Mouse (Mus musculus): ENCODE measurements around the gene Pum1. TPM values are rescaled to one million over a fixed set of nuclear protein-coding genes. Genes with fewer than 3 reads are reported as not detected.

Pum1 gene
- polyA plus RNA-seq, 1 experiment, result 26.2 TPM

GRCm38 (mm10) chr4:130813958-130814357 lies 150.8 kb downstream of the Pum1 start:
- H3K79me3 ChIP-seq (ENCODE audit: low read depth), result peaks cover 8% of the 10 kb centered on the region
- no peak for TF ChIP-seq MYOD1 (IDR thresholded peaks at IDR 0.05; ENCODE audit: control insufficient read depth, insufficient read length, low read depth)
- TF ChIP-seq CTCF (IDR thresholded peaks at IDR 0.05; ENCODE audit: control insufficient read depth, insufficient read depth, insufficient read length), result no peak
- no peak for TF ChIP-seq USF1 (IDR thresholded peaks at IDR 0.05; ENCODE audit: low read depth)
- TF ChIP-seq CEBPB (IDR thresholded peaks at IDR 0.05; ENCODE audit: low read depth), result no peak
- no peak for TF ChIP-seq MAX (IDR thresholded peaks at IDR 0.05)
- no peak for TF ChIP-seq MYOG (IDR thresholded peaks at IDR 0.05; ENCODE audit: control insufficient read depth, extremely low read depth, insufficient read length)
- TF ChIP-seq FOSL1 (IDR thresholded peaks at IDR 0.05; ENCODE audit: insufficient read depth, low read length, poor library complexity, severe bottlenecking), result no peak
- no peaks in the 10 kb centered on the region for H3K27me3 ChIP-seq (ENCODE audit: control insufficient read depth, insufficient read depth, insufficient read length)
- H3K4me3 ChIP-seq (ENCODE audit: insufficient read depth, poor library complexity, severe bottlenecking), result no peak overlapping the region
- H3ac ChIP-seq (ENCODE audit: control insufficient read depth, insufficient read length, low read depth), result no peak overlapping the region
- peaks cover 57% of the 10 kb centered on the region for H3K79me2 ChIP-seq (ENCODE audit: control insufficient read depth, insufficient read depth)
- no peaks in the 10 kb centered on the region for H3K36me3 ChIP-seq (ENCODE audit: control insufficient read depth, insufficient read depth)

GRCm38 (mm10) chr4:130814742-130815330 lies 151.7 kb downstream of the Pum1 start:
- Histone ChIP-seq H3K79me2 (ENCODE audit: control insufficient read depth, insufficient read depth) (peaks cover 48% of the 10 kb centered on the region), H3K79me3 (ENCODE audit: low read depth) (peaks cover 8% of the 10 kb centered on the region), H3K4me3 (ENCODE audit: insufficient read depth, poor library complexity, severe bottlenecking) (no peak overlapping the region), H3ac (ENCODE audit: control insufficient read depth, insufficient read length, low read depth) (no peak overlapping the region), H3K36me3 (ENCODE audit: control insufficient read depth, insufficient read depth) (no peaks in the 10 kb centered on the region), H3K27me3 (ENCODE audit: control insufficient read depth, insufficient read depth, insufficient read length) (no peaks in the 10 kb centered on the region)
- TF ChIP-seq MYOD1 (IDR thresholded peaks at IDR 0.05; ENCODE audit: control insufficient read depth, insufficient read length, low read depth) (peak; percentile 47), MYOG (IDR thresholded peaks at IDR 0.05; ENCODE audit: control insufficient read depth, extremely low read depth, insufficient read length) (no peak), FOSL1 (IDR thresholded peaks at IDR 0.05; ENCODE audit: insufficient read depth, low read length, poor library complexity, severe bottlenecking) (peak; percentile 9)

- H3K36me3 ChIP-seq (ENCODE audit: control insufficient read depth, insufficient read depth), result peaks cover 3% of the 10 kb centered on the region
- H3K27me3 ChIP-seq (ENCODE audit: control insufficient read depth, insufficient read depth, insufficient read length), result no peaks in the 10 kb centered on the region
- no peak overlapping the region for H3K4me3 ChIP-seq (ENCODE audit: insufficient read depth, poor library complexity, severe bottlenecking)
- no peak for TF ChIP-seq MYOG (IDR thresholded peaks at IDR 0.05; ENCODE audit: control insufficient read depth, extremely low read depth, insufficient read length)
- no peak for TF ChIP-seq CTCF (IDR thresholded peaks at IDR 0.05; ENCODE audit: control insufficient read depth, insufficient read depth, insufficient read length)
- no peak for TF ChIP-seq CEBPB (IDR thresholded peaks at IDR 0.05; ENCODE audit: low read depth)
- H3K79me3 ChIP-seq (ENCODE audit: low read depth), result peaks cover 6% of the 10 kb centered on the region
- H3K79me2 ChIP-seq (ENCODE audit: control insufficient read depth, insufficient read depth), result peaks cover 39% of the 10 kb centered on the region
- H3ac ChIP-seq (ENCODE audit: control insufficient read depth, insufficient read length, low read depth), result no peak overlapping the region
Observed at GRCm38 (mm10) chr4:130815860-130816259, 152.7 kb downstream of the Pum1 start.

- Histone ChIP-seq H3K36me3 (ENCODE audit: control insufficient read depth, insufficient read depth) (peaks cover 3% of the 10 kb centered on the region), H3K79me3 (ENCODE audit: low read depth) (peaks cover 2% of the 10 kb centered on the region), H3K79me2 (ENCODE audit: control insufficient read depth, insufficient read depth) (peaks cover 13% of the 10 kb centered on the region), H3K4me3 (ENCODE audit: insufficient read depth, poor library complexity, severe bottlenecking) (no peak overlapping the region), H3K27me3 (ENCODE audit: control insufficient read depth, insufficient read depth, insufficient read length) (no peaks in the 10 kb centered on the region), H3ac (ENCODE audit: control insufficient read depth, insufficient read length, low read depth) (no peak overlapping the region)
- TF ChIP-seq CEBPB (IDR thresholded peaks at IDR 0.05; ENCODE audit: low read depth) (no peak), FOSL1 (IDR thresholded peaks at IDR 0.05; ENCODE audit: insufficient read depth, low read length, poor library complexity, severe bottlenecking) (no peak), CTCF (IDR thresholded peaks at IDR 0.05; ENCODE audit: control insufficient read depth, insufficient read depth, insufficient read length) (no peak), MYOD1 (IDR thresholded peaks at IDR 0.05; ENCODE audit: control insufficient read depth, insufficient read length, low read depth) (no peak), USF1 (IDR thresholded peaks at IDR 0.05; ENCODE audit: low read depth) (no peak), MYOG (IDR thresholded peaks at IDR 0.05; ENCODE audit: control insufficient read depth, extremely low read depth, insufficient read length) (no peak), MAX (IDR thresholded peaks at IDR 0.05) (no peak)
Observed at GRCm38 (mm10) chr4:130819806-130820205, 156.7 kb downstream of the Pum1 start.

- H3K4me3 ChIP-seq (ENCODE audit: insufficient read depth, poor library complexity, severe bottlenecking), result no peak overlapping the region
- H3ac ChIP-seq (ENCODE audit: control insufficient read depth, insufficient read length, low read depth), result no peak overlapping the region
- peaks cover 13% of the 10 kb centered on the region for H3K79me2 ChIP-seq (ENCODE audit: control insufficient read depth, insufficient read depth)
- no peaks in the 10 kb centered on the region for H3K27me3 ChIP-seq (ENCODE audit: control insufficient read depth, insufficient read depth, insufficient read length)
- no peak for TF ChIP-seq MAX (IDR thresholded peaks at IDR 0.05)
- TF ChIP-seq USF1 (IDR thresholded peaks at IDR 0.05; ENCODE audit: low read depth), result no peak
- no peak for TF ChIP-seq FOSL1 (IDR thresholded peaks at IDR 0.05; ENCODE audit: insufficient read depth, low read length, poor library complexity, severe bottlenecking)
- no peak for TF ChIP-seq MYOG (IDR thresholded peaks at IDR 0.05; ENCODE audit: control insufficient read depth, extremely low read depth, insufficient read length)
- TF ChIP-seq CEBPB (IDR thresholded peaks at IDR 0.05; ENCODE audit: low read depth), result no peak
- TF ChIP-seq CTCF (IDR thresholded peaks at IDR 0.05; ENCODE audit: control insufficient read depth, insufficient read depth, insufficient read length), result no peak
- TF ChIP-seq MYOD1 (IDR thresholded peaks at IDR 0.05; ENCODE audit: control insufficient read depth, insufficient read length, low read depth), result no peak
- H3K79me3 ChIP-seq (ENCODE audit: low read depth), result peaks cover 2% of the 10 kb centered on the region
- peaks cover 3% of the 10 kb centered on the region for H3K36me3 ChIP-seq (ENCODE audit: control insufficient read depth, insufficient read depth)
Observed at GRCm38 (mm10) chr4:130820594-130821255, 157.6 kb downstream of the Pum1 start.

All from C2C12 (cell line).